Mouse (Mus musculus): ENCODE measurements around the gene Fgfrl1.

DNA sequence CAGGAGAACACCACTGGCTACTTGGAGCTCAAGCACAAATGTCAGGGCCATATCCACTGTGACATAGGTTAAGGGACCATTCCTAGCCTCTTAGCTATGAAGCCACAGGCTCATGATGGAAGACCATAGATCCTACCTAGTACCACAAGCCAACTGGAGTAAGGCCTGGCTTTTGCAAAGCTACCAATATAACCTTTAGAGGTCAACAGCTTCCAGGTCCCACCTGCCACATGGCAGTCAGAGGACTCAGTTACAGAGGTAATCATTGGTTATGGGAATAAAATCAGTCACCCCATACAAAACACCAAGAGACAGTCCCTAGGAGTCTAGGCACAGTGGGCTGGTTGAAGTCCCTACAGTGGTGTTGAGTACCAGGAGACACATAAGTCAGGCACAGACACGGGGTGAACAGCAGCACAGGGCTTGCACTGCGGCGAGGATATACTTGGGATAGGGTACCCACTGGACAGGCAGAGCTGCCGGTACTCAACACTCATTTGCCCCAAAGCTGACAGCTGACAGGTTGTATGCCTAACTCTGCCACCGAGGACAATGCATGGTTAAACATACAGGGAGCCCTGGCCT lies 41.0 kb upstream of the Fgfrl1 start:
- TF ChIP-seq CTCF (IDR thresholded peaks at IDR 0.05; ENCODE audit: low read depth) (no peak), EP300 (IDR thresholded peaks at IDR 0.05; ENCODE audit: low read depth) (no peak)

Data from heart, postnatal 0 days (tissue).